Mouse (Mus musculus): ENCODE measurements around the gene Galt. TPM values are rescaled to one million over a fixed set of nuclear protein-coding genes. Genes with fewer than 3 reads are reported as not detected.
"Not testable (repeated sequence)": the region's sequence is repeated elsewhere in the genome, so short reads cannot be mapped to it uniquely, and the experiment has no call there.

Gene Galt
- polyA plus RNA-seq, 1 experiment from 2014 or later = 26.9 TPM

- peak overlapping the region; percentile 0; the same call in 1 of the 2 replicates for H3K9ac ChIP-seq
- H3K4me1 ChIP-seq (ENCODE audit: insufficient read depth) = peaks cover 15% of the 10 kb centered on the region; the same call in 1 of the 2 replicates
- H3K9me3 ChIP-seq (ENCODE audit: low read depth, low read length) = no peaks in the 10 kb centered on the region
- peak overlapping the region; percentile 46 for H3K4me3 ChIP-seq (ENCODE audit: low read depth, low read length)
- peaks cover 12% of the 10 kb centered on the region; the same call in 1 of the 2 replicates for H3K36me3 ChIP-seq (ENCODE audit: insufficient read depth)
- ATAC-seq (ENCODE audit: insufficient read depth) (no peak), DNase-seq (peak; percentile 19)
- peak overlapping the region; percentile 74 for H3K4me2 ChIP-seq
- H3K27me3 ChIP-seq (ENCODE audit: insufficient read depth, low read length) = no peaks in the 10 kb centered on the region
- peak overlapping the region; percentile 92 for H3K27ac ChIP-seq (ENCODE audit: low read depth)
- no peak for TF ChIP-seq CTCF (IDR thresholded peaks at IDR 0.05; ENCODE audit: low read depth)
These were observed 6.7 kb downstream of the Galt start for GRCm38 (mm10) chr4:41761680-41762079.

DNA sequence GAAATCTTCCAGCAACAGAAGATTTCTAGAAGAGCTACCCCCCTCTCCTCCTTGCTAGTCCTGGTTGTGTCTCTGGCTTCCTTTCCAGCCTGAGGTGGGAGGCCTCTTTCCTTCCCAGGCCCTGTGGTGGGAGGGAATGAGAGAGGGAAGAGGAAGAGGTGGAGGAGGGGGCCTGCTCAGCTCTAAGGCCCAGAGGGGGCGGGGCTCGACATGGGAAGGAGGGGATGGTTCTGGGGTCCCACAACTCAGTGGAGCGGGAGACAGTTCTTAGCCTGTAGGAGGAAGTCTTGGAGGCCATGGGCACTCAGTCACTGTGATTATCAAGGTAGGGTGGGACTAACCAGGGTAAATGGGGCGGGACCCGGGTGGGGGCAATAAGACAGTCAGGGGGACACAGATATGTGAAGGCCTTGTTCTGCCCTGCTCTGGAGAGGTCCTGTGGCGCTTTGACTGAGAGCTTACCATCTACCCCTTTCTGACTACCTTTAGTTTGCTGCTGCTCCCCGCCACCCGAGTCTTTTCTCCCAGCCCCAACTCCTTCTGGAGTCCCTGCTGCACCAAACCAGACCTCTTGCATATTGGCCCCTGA, 7.2 kb downstream of the Galt start:
- no peak for TF ChIP-seq CTCF (IDR thresholded peaks at IDR 0.05; ENCODE audit: low read depth)
- Histone ChIP-seq H3K27me3 (ENCODE audit: insufficient read depth, low read length) (no peaks in the 10 kb centered on the region), H3K4me3 (ENCODE audit: low read depth, low read length) (peak overlapping the region; percentile 46), H3K9ac (peak overlapping the region; percentile 38), H3K27ac (ENCODE audit: low read depth) (peak overlapping the region; percentile 92), H3K9me3 (ENCODE audit: low read depth, low read length) (no peaks in the 10 kb centered on the region), H3K4me1 (ENCODE audit: insufficient read depth) (peaks cover 15% of the 10 kb centered on the region; the same call in 1 of the 2 replicates), H3K4me2 (peak overlapping the region; percentile 74), H3K36me3 (ENCODE audit: insufficient read depth) (peaks cover 12% of the 10 kb centered on the region; the same call in 1 of the 2 replicates)
- DNase-seq (peak; percentile 80), ATAC-seq (ENCODE audit: insufficient read depth) (peak; percentile 67)
- WGBS = 28% methylated on average over 8 of the region's 8 CpGs

GRCm38 (mm10) chr4:41762688-41763114, 7.7 kb downstream of the Galt start:
- Histone ChIP-seq H3K4me3 (ENCODE audit: low read depth, low read length) (peak overlapping the region; percentile 46; the same call in 1 of the 2 replicates), H3K4me2 (peak overlapping the region; percentile 74), H3K4me1 (ENCODE audit: insufficient read depth) (peaks cover 15% of the 10 kb centered on the region; the same call in 1 of the 2 replicates), H3K9ac (peak overlapping the region; percentile 38; the same call in 1 of the 2 replicates), H3K27ac (ENCODE audit: low read depth) (peak overlapping the region; percentile 92)
- H3K27me3 ChIP-seq (ENCODE audit: insufficient read depth, low read length); H3K9me3 ChIP-seq (ENCODE audit: low read depth, low read length); H3K36me3 ChIP-seq (ENCODE audit: insufficient read depth): not testable (repeated sequence)
- 33% methylated on average over 8 of the region's 8 CpGs for WGBS
- DNase-seq = peak; percentile 84
- peak; percentile 47; the same call in 1 of the 2 replicates for ATAC-seq (ENCODE audit: insufficient read depth)

GRCm38 (mm10) chr4:41763176-41763575, 8.1 kb downstream of the Galt start:
- H3K4me1 ChIP-seq (ENCODE audit: insufficient read depth) = peaks cover 15% of the 10 kb centered on the region; the same call in 1 of the 2 replicates
- not testable (repeated sequence) for ATAC-seq (ENCODE audit: insufficient read depth); H3K27me3 ChIP-seq (ENCODE audit: insufficient read depth, low read length); H3K9me3 ChIP-seq (ENCODE audit: low read depth, low read length); H3K4me3 ChIP-seq (ENCODE audit: low read depth, low read length); H3K36me3 ChIP-seq (ENCODE audit: insufficient read depth); DNase-seq; H3K27ac ChIP-seq (ENCODE audit: low read depth); H3K9ac ChIP-seq
- WGBS = 76% methylated on average over 3 of the region's 6 CpGs
- H3K4me2 ChIP-seq = peak overlapping the region; percentile 74

DNA sequence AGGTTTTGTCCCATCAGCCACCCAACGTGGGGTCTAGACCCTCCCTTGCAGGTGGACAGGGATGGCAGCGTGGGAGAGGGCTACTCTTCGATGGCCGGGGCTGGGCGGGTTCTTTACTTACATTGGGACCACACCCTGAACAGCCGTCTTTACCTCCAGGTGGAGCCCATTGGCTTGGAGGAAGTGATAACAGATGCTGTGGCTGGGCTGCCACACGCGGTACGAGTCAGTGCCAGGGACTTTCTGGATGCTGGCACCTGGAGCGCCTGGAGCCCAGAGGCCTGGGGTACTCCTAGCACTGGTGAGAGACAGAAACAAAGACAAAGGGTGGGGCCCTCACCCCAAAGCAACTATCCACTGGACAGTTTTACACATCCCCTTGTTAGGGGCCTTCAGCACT, 12.3 kb downstream of the Galt start:
- H3K36me3 ChIP-seq (ENCODE audit: insufficient read depth); ATAC-seq (ENCODE audit: insufficient read depth); H3K4me3 ChIP-seq (ENCODE audit: low read depth, low read length); DNase-seq; H3K9ac ChIP-seq; H3K27ac ChIP-seq (ENCODE audit: low read depth); H3K4me2 ChIP-seq; H3K4me1 ChIP-seq (ENCODE audit: insufficient read depth); H3K27me3 ChIP-seq (ENCODE audit: insufficient read depth, low read length); H3K9me3 ChIP-seq (ENCODE audit: low read depth, low read length): not testable (repeated sequence)
- WGBS = 78% methylated on average over 10 of the region's 10 CpGs

- H3K27me3 ChIP-seq (ENCODE audit: insufficient read depth, low read length); DNase-seq; H3K27ac ChIP-seq (ENCODE audit: low read depth); H3K9ac ChIP-seq; H3K36me3 ChIP-seq (ENCODE audit: insufficient read depth); H3K9me3 ChIP-seq (ENCODE audit: low read depth, low read length); H3K4me1 ChIP-seq (ENCODE audit: insufficient read depth); ATAC-seq (ENCODE audit: insufficient read depth): not testable (repeated sequence)
- Histone ChIP-seq H3K4me2 (peak overlapping the region; percentile 49), H3K4me3 (ENCODE audit: low read depth, low read length) (peak overlapping the region; percentile 24; the same call in 1 of the 2 replicates)
- 10% methylated on average over 8 of the region's 16 CpGs for WGBS
These were observed 17.9 kb downstream of the Galt start for GRCm38 (mm10) chr4:41772946-41773345.

- H3K36me3 ChIP-seq (ENCODE audit: insufficient read depth); H3K27me3 ChIP-seq (ENCODE audit: insufficient read depth, low read length); H3K9ac ChIP-seq; H3K4me1 ChIP-seq (ENCODE audit: insufficient read depth); H3K9me3 ChIP-seq (ENCODE audit: low read depth, low read length); ATAC-seq (ENCODE audit: insufficient read depth); H3K27ac ChIP-seq (ENCODE audit: low read depth): not testable (repeated sequence)
- WGBS = 3% methylated on average over 16 of the region's 25 CpGs
- peak overlapping the region; percentile 51 for H3K4me2 ChIP-seq
- DNase-seq = peak; percentile 77
- H3K4me3 ChIP-seq (ENCODE audit: low read depth, low read length) = peak overlapping the region; percentile 32
These were observed 18.5 kb downstream of the Galt start for GRCm38 (mm10) chr4:41773502-41773901.

DNA sequence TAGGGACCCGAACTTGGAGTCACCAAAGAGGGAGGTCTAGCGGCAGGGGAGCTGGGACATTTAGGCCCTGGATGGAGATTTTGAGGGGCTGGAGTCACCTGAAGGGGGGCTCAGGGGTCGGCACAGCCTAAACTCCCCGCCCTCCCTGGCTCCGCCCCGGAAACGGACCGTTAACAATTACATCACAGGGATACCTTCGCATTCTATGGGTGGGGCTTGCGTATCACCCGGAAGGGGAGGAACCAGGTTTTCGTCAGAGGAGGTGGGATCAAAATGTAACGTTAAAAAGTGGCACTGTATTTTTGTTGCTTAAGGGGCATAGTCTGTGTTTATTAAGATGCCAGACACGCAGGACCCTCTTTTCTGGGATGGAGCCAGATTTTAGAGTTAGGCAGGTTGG, 19.0 kb downstream of the Galt start, which contains the start of gene Ccl27a:
Gene Ccl27a (minus strand): TSS at position 246 of the 400 bp plus-strand sequence.
- peak; percentile 91 for DNase-seq
- H3K4me2 ChIP-seq = peak within 1 kb of the TSS; percentile 51
- not testable (repeated sequence) for H3K27ac ChIP-seq (ENCODE audit: low read depth); H3K27me3 ChIP-seq (ENCODE audit: insufficient read depth, low read length); H3K36me3 ChIP-seq (ENCODE audit: insufficient read depth); H3K9ac ChIP-seq; H3K4me1 ChIP-seq (ENCODE audit: insufficient read depth); H3K9me3 ChIP-seq (ENCODE audit: low read depth, low read length); ATAC-seq (ENCODE audit: insufficient read depth)
- peak within 1 kb of the TSS; percentile 32 for H3K4me3 ChIP-seq (ENCODE audit: low read depth, low read length)
- 2% methylated on average over 12 of the region's 14 CpGs for WGBS

DNA sequence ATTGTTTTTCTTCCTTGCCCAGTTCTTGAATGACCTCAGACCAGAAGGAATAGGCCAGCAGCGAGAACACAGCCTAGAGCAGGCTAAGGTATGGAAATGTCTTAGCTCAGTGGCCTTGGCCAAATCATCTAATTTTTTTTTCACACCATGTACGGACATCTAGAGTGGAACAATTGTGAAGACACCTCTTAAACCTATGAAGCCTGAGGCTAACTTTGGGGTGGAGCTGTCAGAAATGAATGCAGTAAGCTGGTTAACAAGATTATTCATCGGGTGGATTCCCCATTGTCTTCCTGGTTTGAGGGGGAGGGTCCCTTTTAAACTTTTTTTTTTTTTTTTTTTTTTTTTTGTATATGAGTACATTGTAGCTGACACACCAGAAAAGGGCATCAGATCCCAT, 19.5 kb downstream of the Galt start:
- not testable (repeated sequence) for H3K27me3 ChIP-seq (ENCODE audit: insufficient read depth, low read length); ATAC-seq (ENCODE audit: insufficient read depth); H3K9ac ChIP-seq; H3K36me3 ChIP-seq (ENCODE audit: insufficient read depth); H3K4me3 ChIP-seq (ENCODE audit: low read depth, low read length); H3K27ac ChIP-seq (ENCODE audit: low read depth); DNase-seq; H3K9me3 ChIP-seq (ENCODE audit: low read depth, low read length); H3K4me1 ChIP-seq (ENCODE audit: insufficient read depth)
- WGBS = 66% methylated on average over 3 of the region's 3 CpGs
- peak overlapping the region; percentile 51 for H3K4me2 ChIP-seq

GRCm38 (mm10) chr4:41775840-41776239, 20.8 kb downstream of the Galt start:
- WGBS = 92% methylated on average over 1 of the region's 1 CpGs
- ATAC-seq (ENCODE audit: insufficient read depth) = not testable (repeated sequence)

More at GRCm38 (mm10) chr4:41775840-41776239, 20.8 kb downstream of the Galt start:
- not testable (repeated sequence) for H3K9me3 ChIP-seq (ENCODE audit: low read depth, low read length); H3K4me2 ChIP-seq; H3K4me3 ChIP-seq (ENCODE audit: low read depth, low read length); H3K36me3 ChIP-seq (ENCODE audit: insufficient read depth); DNase-seq; H3K4me1 ChIP-seq (ENCODE audit: insufficient read depth); H3K27me3 ChIP-seq (ENCODE audit: insufficient read depth, low read length); H3K9ac ChIP-seq; H3K27ac ChIP-seq (ENCODE audit: low read depth)
